Mouse (Mus musculus) adrenal gland, postnatal 4 days (tissue): Measurements from ENCODE around the gene Tmem98. TPM values are rescaled to one million over a fixed set of nuclear protein-coding genes. Genes with fewer than 3 reads are reported as not detected.

ENCODE experiments used
- DNase-seq, 2 experiments: peaks; one replicate each; pipeline ENCODE4 v3.0.0; 2021 to 2022; ENCODE audit warnings: low spot score in 2 of 2, mixed read lengths in 2 of 2
- total RNA-seq, 2 experiments: library from RNA; stranded (reverse); gene quantifications; 2 replicates each; pipeline ENCODE4 v1.2.3; 2021

Tmem98 gene
- total RNA-seq, 2 experiments from 2014 or later, result 52.7 to 53.2 TPM

- no peak for DNase-seq
Observed at GRCm38 (mm10) chr11:80851859-80852258, 41.9 kb downstream of the Tmem98 start.

- no peak for DNase-seq
Observed at GRCm38 (mm10) chr11:80853014-80853413, 43.0 kb downstream of the Tmem98 start.

GRCm38 (mm10) chr11:80854430-80854829, 44.5 kb downstream of the Tmem98 start:
- DNase-seq, result no peak

DNA sequence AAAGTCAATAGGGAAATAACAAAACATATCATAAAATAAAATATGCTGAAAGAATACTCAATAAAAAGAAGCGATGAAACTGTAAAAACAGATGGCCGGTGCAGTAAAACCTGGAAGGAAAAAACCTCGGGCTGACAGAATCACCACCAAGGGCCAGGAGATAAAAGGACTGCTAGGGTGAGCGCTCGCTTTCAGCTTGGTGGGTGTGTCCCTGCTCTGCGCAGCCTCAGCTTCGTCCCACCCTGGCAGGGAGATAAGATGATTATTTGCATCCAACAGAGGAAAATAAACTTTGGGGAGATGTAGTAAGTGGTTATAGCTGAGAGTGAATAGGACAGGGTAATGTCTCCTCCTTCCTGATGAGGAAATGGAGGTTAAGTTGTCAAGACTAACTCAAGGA, 44.9 kb downstream of the Tmem98 start:
- no peak for DNase-seq

- no peak for DNase-seq
Observed at GRCm38 (mm10) chr11:80856827-80857226, 46.9 kb downstream of the Tmem98 start.

GRCm38 (mm10) chr11:80858065-80858464, 48.1 kb downstream of the Tmem98 start, which contains the start of gene Spaca3:
TSS of gene Spaca3 (plus strand) at chr11:80858365.
- DNase-seq, result no peak

GRCm38 (mm10) chr11:80862941-80863340, 53.0 kb downstream of the Tmem98 start:
- DNase-seq, result no peak

GRCm38 (mm10) chr11:80868039-80868438, 58.1 kb downstream of the Tmem98 start:
- DNase-seq, result no peak

Other genes with a start within 250 kb of the Tmem98 start
- 10 to 100 TPM; 34.4 to 41.9 TPM for gene Myo1d, start 30.1 kb upstream of the Tmem98 start, total RNA-seq
- gene Spaca3, start 48.2 kb downstream of the Tmem98 start, total RNA-seq, result not detected